19 mouse cellular contexts compared by ENCODE assay signal in genomic region chr2:38556721-38557120, GRCm38 (mm10).
"Had no signal": no experiment of that assay in that cellular context is flagged by ENCODE, and none has a peak within 500 bp of the region (broad histone marks: within the 10 kb centered on the region; RNA-seq: fewer than 3 reads in every experiment).

No protein-coding gene starts in this region.

- H3K9me3 ChIP-seq: lung, embryonic 15.5 days; megakaryocyte, embryonic 14.5 days; midbrain, embryonic 13.5 days; midbrain, embryonic 15.5 days; neural tube, embryonic 13.5 days; neural tube, embryonic 15.5 days had no signal

- H3K36me3 ChIP-seq: midbrain, embryonic 15.5 days; neural tube, embryonic 15.5 days had no signal

- H3K4me3 ChIP-seq: lung, embryonic 15.5 days; megakaryocyte, embryonic 14.5 days; midbrain, embryonic 13.5 days; midbrain, embryonic 15.5 days; myocyte; neural tube, embryonic 13.5 days; neural tube, embryonic 15.5 days had no signal

- DNase-seq: liver, postnatal 0 days; lung, adult 2 months; lung, postnatal 14 days; lung, postnatal 36 days; retina, postnatal 1 day; right cerebral cortex, adult 18-20 months; right cerebral cortex, postnatal 25 days; right cerebral cortex, postnatal 4 days; spleen, adult 18-20 months; thymus, adult 18-20 months; thymus, postnatal 14 days; thymus, postnatal 36 days had no signal

- ATAC-seq: liver, postnatal 0 days; midbrain, embryonic 13.5 days; midbrain, embryonic 15.5 days had no signal

- H3K27me3 ChIP-seq: lung, embryonic 15.5 days; midbrain, embryonic 13.5 days; midbrain, embryonic 15.5 days; neural tube, embryonic 13.5 days; neural tube, embryonic 15.5 days had no signal
